Mouse (Mus musculus) liver, adult 2 months (tissue): ENCODE results near the gene Snrnp200. TPM values are rescaled to one million over a fixed set of nuclear protein-coding genes. Genes with fewer than 3 reads are reported as not detected.
"Not testable (repeated sequence)": the region's sequence is repeated elsewhere in the genome, so short reads cannot be mapped to it uniquely, and the experiment has no call there.

Experiments
- DNase-seq: peaks from one replicate; pipeline ENCODE4 v3.0.0-alpha.2; 2011; ENCODE audit warnings: low read depth, low spot score; ENCODE audit errors: extremely low read depth
- H3K27ac ChIP-seq: fragments of 200-500 bp; replicated peaks from 2 replicates; pipeline ENCODE4 v1.5.1; 2012; ENCODE audit warnings: low read depth, mild to moderate bottlenecking, control low read depth, inconsistent platforms, low read length; ENCODE audit not compliant: insufficient read depth
- H3K27me3 ChIP-seq: fragments of 200-500 bp; 2 replicates; pipeline ENCODE4 v1.6.1; 2012; ENCODE audit warnings: mild to moderate bottlenecking, moderate library complexity, low read length, inconsistent platforms; ENCODE audit not compliant: control insufficient read depth, insufficient read depth
- H3K36me3 ChIP-seq: fragments of 200-500 bp; 2 replicates; pipeline ENCODE4 v1.6.1; 2012; ENCODE audit warnings: low read length, inconsistent platforms; ENCODE audit not compliant: control insufficient read depth, insufficient read depth
- H3K4me1 ChIP-seq: fragments of 200-500 bp; 2 replicates; pipeline ENCODE4 v1.6.1; 2011; ENCODE audit warnings: low read length; ENCODE audit not compliant: control insufficient read depth, insufficient read depth
- H3K4me3 ChIP-seq: fragments of 200-500 bp; 2 replicates; pipeline ENCODE4 v1.5.1; 2011; ENCODE audit warnings: low read depth, mild to moderate bottlenecking, control low read depth, low read length, moderate library complexity; ENCODE audit not compliant: insufficient read depth
- H3K79me2 ChIP-seq: fragments of 200-500 bp; 2 replicates; pipeline ENCODE4 v1.6.1; 2012; ENCODE audit warnings: inconsistent platforms, mild to moderate bottlenecking, low read length, moderate library complexity; ENCODE audit not compliant: control insufficient read depth, insufficient read depth
- H3K9ac ChIP-seq: fragments of 200-500 bp; 2 replicates; pipeline ENCODE4 v1.6.1; 2012; ENCODE audit warnings: low read depth, mild to moderate bottlenecking, control low read depth, inconsistent platforms, low read length
- CTCF ChIP-seq: fragments of 200-500 bp; IDR thresholded peaks from 2 replicates; pipeline ENCODE4 v1.5.1; 2011; ENCODE audit warnings: low read depth, low read length, control low read depth
- POLR2A ChIP-seq: fragments of 200-500 bp; IDR thresholded peaks from 2 replicates; pipeline ENCODE4 v1.6.1; 2011; ENCODE audit warnings: low read length, control low read depth; ENCODE audit not compliant: insufficient read depth; ENCODE audit errors: extremely low read depth
- WGBS: fragments of 180-500 bp; shearing (Covaris S2); methylation state at CpG from one replicate; pipeline ENCODE4 v1.1.7; 2018; 5-methylcytosine and 5-hydroxymethylcytosine counted together
- polyA plus RNA-seq: library from polyadenylated mRNA; depleted of rRNA; stranded (reverse); fragments of >200 nt; gene quantifications from 2 replicates; pipeline ENCODE4 v1.2.3, GENCODE M21; 2012
- total RNA-seq: library from RNA; depleted of rRNA; stranded (reverse); fragments of >200 nt; gene quantifications from 2 replicates; pipeline ENCODE4 v1.2.3, GENCODE M21; 2014

Gene Snrnp200
- total and polyA plus RNA-seq, 2 experiments: 28.0 to 52.3 TPM

GRCm38 (mm10) chr2:127262480-127262879, 54.3 kb downstream of the Snrnp200 start:
- no peak overlapping the region for H3K27ac ChIP-seq
- peaks cover 5% of the 10 kb centered on the region; the same call in 1 of the 2 replicates for H3K36me3 ChIP-seq
- TF ChIP-seq POLR2A: no peak
- no peaks in the 10 kb centered on the region for H3K27me3 ChIP-seq
- H3K9ac ChIP-seq: no peak overlapping the region
- DNase-seq: no peak
- H3K4me3 ChIP-seq: no peak overlapping the region
- no peaks in the 10 kb centered on the region for H3K79me2 ChIP-seq
- peaks cover 2% of the 10 kb centered on the region; the same call in 1 of the 2 replicates for H3K4me1 ChIP-seq

GRCm38 (mm10) chr2:127267854-127268253, 59.7 kb downstream of the Snrnp200 start:
- Histone ChIP-seq H3K9ac (no peak overlapping the region), H3K4me1 (peaks cover 5% of the 10 kb centered on the region; the same call in 1 of the 2 replicates), H3K27me3 (no peaks in the 10 kb centered on the region), H3K79me2 (peaks cover 6% of the 10 kb centered on the region; the same call in 1 of the 2 replicates), H3K4me3 (no peak overlapping the region), H3K36me3 (no peaks in the 10 kb centered on the region; the same call in 1 of the 2 replicates), H3K27ac (no peak overlapping the region)
- no peak for DNase-seq
- 64% methylated on average over 4 of the region's 4 CpGs for WGBS
- TF ChIP-seq POLR2A (no peak), CTCF (no peak)

- Histone ChIP-seq H3K9ac (peak within 1 kb of the TSS; percentile 92), H3K36me3 (no peaks in the 10 kb centered on the region; the same call in 1 of the 2 replicates), H3K27ac (peak within 1 kb of the TSS; percentile 97), H3K4me1 (peaks cover 10% of the 10 kb centered on the region; the same call in 1 of the 2 replicates), H3K79me2 (peaks cover 10% of the 10 kb centered on the region; the same call in 1 of the 2 replicates), H3K27me3 (no peaks in the 10 kb centered on the region), H3K4me3 (peak within 1 kb of the TSS; percentile 76)
- no peak for TF ChIP-seq CTCF
- TF ChIP-seq POLR2A: peak; percentile 39
- under 1% methylated on average over 49 of the region's 49 CpGs for WGBS
- peak; percentile 96 for DNase-seq
Observed at GRCm38 (mm10) chr2:127269491-127270299, 61.5 kb downstream of the Snrnp200 start, which contains the start of gene Stard7. Gene Stard7, plus strand, starts transcription at chr2:127270218.

GRCm38 (mm10) chr2:127270300-127271041, 62.3 kb downstream of the Snrnp200 start:
- under 1% methylated on average over 75 of the region's 75 CpGs for WGBS
- TF ChIP-seq CTCF (no peak), POLR2A (peak; percentile 66; the same call in 1 of the 2 replicates)
- peak overlapping the region; percentile 92 for H3K9ac ChIP-seq
- peak overlapping the region; percentile 76 for H3K4me3 ChIP-seq
- H3K4me1 ChIP-seq: peaks cover 17% of the 10 kb centered on the region; the same call in 1 of the 2 replicates
- H3K27ac ChIP-seq: peak overlapping the region; percentile 97
- peaks cover 16% of the 10 kb centered on the region; the same call in 1 of the 2 replicates for H3K79me2 ChIP-seq
- no peaks in the 10 kb centered on the region; the same call in none of the 2 replicates for H3K36me3 ChIP-seq
- no peaks in the 10 kb centered on the region for H3K27me3 ChIP-seq
- peak; percentile 72 for DNase-seq

GRCm38 (mm10) chr2:127271042-127271515, 62.9 kb downstream of the Snrnp200 start:
- Histone ChIP-seq H3K9ac (peak overlapping the region; percentile 92), H3K27ac (peak overlapping the region; percentile 97), H3K79me2 (peaks cover 19% of the 10 kb centered on the region; the same call in 1 of the 2 replicates), H3K36me3 (no peaks in the 10 kb centered on the region; the same call in none of the 2 replicates), H3K4me3 (peak overlapping the region; percentile 76), H3K4me1 (peaks cover 17% of the 10 kb centered on the region; the same call in 1 of the 2 replicates), H3K27me3 (no peaks in the 10 kb centered on the region)
- TF ChIP-seq CTCF (no peak), POLR2A (no peak)
- 2% methylated on average over 8 of the region's 8 CpGs for WGBS
- peak; percentile 93 for DNase-seq

- H3K27me3 ChIP-seq, H3K27ac ChIP-seq, H3K36me3 ChIP-seq, H3K9ac ChIP-seq, DNase-seq: not testable (repeated sequence)
- 64% methylated on average over 4 of the region's 4 CpGs for WGBS
- H3K79me2 ChIP-seq: peaks cover 21% of the 10 kb centered on the region; the same call in 1 of the 2 replicates
- H3K4me1 ChIP-seq: peaks cover 20% of the 10 kb centered on the region; the same call in 1 of the 2 replicates
- H3K4me3 ChIP-seq: 0 out of 2 replicates have a peak overlapping the region, but pooled peaks have one; percentile 47
Observed at GRCm38 (mm10) chr2:127272049-127272448, 63.9 kb downstream of the Snrnp200 start.
